22 mouse cellular contexts compared by ENCODE assay signal in genomic region chr2:157144132-157144531, GRCm38 (mm10). TPM values are rescaled to one million over a fixed set of nuclear protein-coding genes. Genes with fewer than 3 reads are reported as not detected.
"Had no signal": no experiment of that assay in that cellular context is flagged by ENCODE, and none has a peak within 500 bp of the region (broad histone marks: within the 10 kb centered on the region; RNA-seq: fewer than 3 reads in every experiment).

No protein-coding gene starts in this region.

- H3K4me3 ChIP-seq: neural tube, embryonic 15.5 days; stomach, embryonic 15.5 days had no signal

- H3K9ac ChIP-seq: neural tube, embryonic 15.5 days; stomach, embryonic 15.5 days had no signal

- DNase-seq: retina, postnatal 1 day; right cerebral cortex, adult 18-20 months; right cerebral cortex, postnatal 14 days; right cerebral cortex, postnatal 25 days; right cerebral cortex, postnatal 4 days; spleen, adult 18-20 months; thymus, adult 18-20 months; thymus, adult 2 months; thymus, postnatal 14 days; thymus, postnatal 25 days; thymus, postnatal 36 days; thymus, postnatal 4 days had no signal

- H3K27ac ChIP-seq: neural tube, embryonic 15.5 days; stomach, embryonic 15.5 days; stomach, postnatal 0 days had no signal

- H3K9me3 ChIP-seq: stomach, embryonic 15.5 days had no signal

- H3K4me2 ChIP-seq: neural tube, embryonic 15.5 days; stomach, embryonic 15.5 days had no signal

- H3K27me3 ChIP-seq: neural tube, embryonic 15.5 days; stomach, embryonic 15.5 days had no signal

- H3K4me1 ChIP-seq: neural tube, embryonic 15.5 days; stomach, embryonic 15.5 days had no signal

RNA-seq across cellular contexts. Expression of gene Tldc2, which starts 57.3 kb away (rescaled TPM):
- total RNA-seq: neutrophil, adult 5-6 weeks had no signal
- polyA plus RNA-seq: neural tube, embryonic 14.5 days; neural tube, embryonic 15.5 days; spleen, adult 2 months; stomach, embryonic 14.5 days; stomach, embryonic 15.5 days; stomach, embryonic 16.5 days; stomach, postnatal 0 days; testis, adult 2 months; thymus, adult 2 months; thymus, postnatal 0 days had no signal
